Mouse (Mus musculus): ENCODE measurements around the gene Mad1l1.

The Mad1l1 gene

GRCm38 (mm10) chr5:140263754-140264749, 57.3 kb downstream of the Mad1l1 start:
- DNase-seq (ENCODE audit: low read depth, low spot score) = no peak

DNA sequence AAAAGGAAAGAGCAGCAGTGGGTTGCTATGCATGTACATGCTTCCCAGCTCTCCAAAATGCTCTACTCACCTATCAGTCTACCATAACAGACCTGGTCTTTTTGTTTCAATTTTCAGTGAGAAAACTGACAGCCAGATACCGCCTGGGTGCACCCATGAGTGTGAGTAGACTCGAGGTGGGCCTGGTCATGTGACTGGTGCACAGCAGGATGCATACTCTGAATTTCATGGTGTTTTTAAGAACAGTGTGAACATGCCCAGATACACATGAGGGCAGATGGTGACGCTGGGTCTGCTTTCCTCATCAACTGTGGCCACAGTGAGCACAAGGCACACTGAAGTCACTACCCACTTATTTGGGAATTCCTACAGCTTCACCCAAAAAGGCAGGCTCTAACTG, 59.0 kb downstream of the Mad1l1 start:
- no peak for DNase-seq (ENCODE audit: low read depth, low spot score)

DNA sequence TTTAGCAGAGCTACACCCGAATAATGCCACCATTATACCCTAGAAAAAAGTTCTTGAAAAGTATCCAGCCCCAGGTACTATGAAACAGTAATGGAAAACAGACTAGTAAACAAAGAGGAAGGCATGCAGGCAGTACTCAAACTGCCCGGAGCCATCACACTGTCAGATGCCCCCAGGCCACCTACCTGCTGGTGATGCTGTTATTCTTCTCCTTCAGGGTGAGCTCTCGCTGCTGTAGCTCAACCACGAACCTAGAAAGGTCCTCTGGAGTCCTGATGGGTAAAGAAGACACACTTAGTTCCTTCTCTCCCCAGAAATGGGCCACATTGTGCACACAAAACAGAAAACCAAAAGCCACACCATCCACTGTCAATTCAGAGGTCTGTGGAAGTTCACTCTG, 60.0 kb downstream of the Mad1l1 start:
- no peak for DNase-seq (ENCODE audit: low read depth, low spot score)

- DNase-seq (ENCODE audit: low read depth, low spot score) = no peak
Measured at GRCm38 (mm10) chr5:140258633-140259032, 62.7 kb downstream of the Mad1l1 start.

DNA sequence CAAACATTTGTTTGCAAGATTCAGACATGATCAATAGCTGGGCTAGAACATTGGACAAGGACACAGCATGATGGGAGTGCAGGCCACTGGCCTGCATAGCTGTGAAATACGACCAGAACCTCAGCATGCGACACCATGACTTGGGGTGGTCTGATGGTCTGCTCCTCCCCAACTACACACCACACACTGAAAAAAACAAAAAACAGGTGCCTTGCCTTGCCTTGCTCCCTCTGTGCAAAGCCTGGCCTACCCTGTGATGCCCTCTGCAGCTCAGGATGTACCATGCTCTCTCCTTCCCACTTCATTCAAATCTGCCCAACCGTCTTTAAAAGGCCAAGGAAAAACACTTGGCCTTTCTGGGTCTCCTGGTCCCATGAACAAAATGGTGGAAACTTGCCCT, 63.3 kb downstream of the Mad1l1 start:
- DNase-seq (ENCODE audit: low read depth, low spot score) = no peak

DNA sequence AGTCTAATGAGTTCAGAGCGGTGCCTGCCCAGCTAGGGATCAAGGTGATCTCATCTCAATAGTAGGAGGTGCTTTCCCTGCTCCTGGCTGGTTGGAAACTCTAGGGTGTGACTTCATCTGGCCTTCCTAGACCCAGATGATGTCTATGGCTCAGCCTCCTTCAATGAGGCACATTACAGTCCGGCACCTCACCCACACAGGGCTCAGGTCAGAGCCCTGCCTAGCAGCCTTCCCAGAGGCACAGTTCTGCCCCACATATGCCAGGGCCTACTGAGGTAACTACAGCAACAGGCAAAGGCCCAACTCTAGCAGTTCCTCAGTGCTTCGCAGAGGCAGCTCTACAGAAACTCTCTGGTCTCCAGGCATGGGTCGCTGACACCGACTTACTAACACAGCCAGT, 63.9 kb downstream of the Mad1l1 start:
- peak; percentile 20 for DNase-seq (ENCODE audit: low read depth, low spot score)

GRCm38 (mm10) chr5:140256685-140257084, 64.7 kb downstream of the Mad1l1 start:
- DNase-seq (ENCODE audit: low read depth, low spot score) = no peak

GRCm38 (mm10) chr5:140255265-140255664, 66.1 kb downstream of the Mad1l1 start:
- DNase-seq (ENCODE audit: low read depth, low spot score) = no peak

DNA sequence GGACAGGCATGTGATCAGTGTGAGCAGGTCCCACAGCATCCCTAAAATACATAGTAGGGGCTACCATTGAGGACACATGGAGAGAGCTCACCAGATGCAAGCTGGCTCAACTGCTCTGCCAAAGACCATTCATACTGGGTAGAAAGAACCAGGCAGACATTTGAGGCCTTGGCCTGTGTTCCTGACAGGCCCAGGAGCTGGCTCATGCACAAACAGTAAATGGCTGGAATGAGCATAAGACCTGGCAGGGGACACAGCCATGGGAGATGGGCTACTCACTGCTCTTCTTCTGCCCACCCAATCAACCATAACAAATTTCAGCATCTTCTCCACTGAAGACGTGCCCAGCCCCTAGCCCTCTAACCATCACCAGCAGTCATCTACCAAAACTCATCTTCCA, 66.7 kb downstream of the Mad1l1 start:
- DNase-seq (ENCODE audit: low read depth, low spot score) = no peak

- DNase-seq (ENCODE audit: low read depth, low spot score) = no peak
Measured at GRCm38 (mm10) chr5:140251989-140252388, 69.4 kb downstream of the Mad1l1 start.

GRCm38 (mm10) chr5:140250370-140250769, 71.0 kb downstream of the Mad1l1 start:
- DNase-seq (ENCODE audit: low read depth, low spot score) = no peak

GRCm38 (mm10) chr5:140249359-140250062, 71.8 kb downstream of the Mad1l1 start:
- DNase-seq (ENCODE audit: low read depth, low spot score) = no peak

DNA sequence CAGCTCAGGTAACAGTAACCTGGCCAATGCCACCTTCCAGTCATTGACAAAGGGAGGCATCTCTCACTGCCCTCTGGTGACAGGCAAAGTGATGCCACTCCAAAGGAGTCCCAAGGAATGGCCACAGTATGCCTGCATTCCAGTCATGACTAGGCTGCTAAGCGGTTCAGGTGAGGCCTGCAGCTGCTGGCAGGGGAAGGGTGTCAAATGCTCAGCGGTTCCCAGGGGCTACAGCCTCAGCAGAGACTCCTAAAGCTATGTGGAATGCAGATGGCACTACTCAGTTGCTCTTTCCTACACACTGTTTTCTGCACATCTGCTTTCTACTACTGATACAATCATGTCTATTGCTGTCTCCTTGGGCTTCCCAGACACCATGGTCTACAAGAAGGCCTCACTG, 73.3 kb downstream of the Mad1l1 start:
- DNase-seq (ENCODE audit: low read depth, low spot score) = no peak

DNA sequence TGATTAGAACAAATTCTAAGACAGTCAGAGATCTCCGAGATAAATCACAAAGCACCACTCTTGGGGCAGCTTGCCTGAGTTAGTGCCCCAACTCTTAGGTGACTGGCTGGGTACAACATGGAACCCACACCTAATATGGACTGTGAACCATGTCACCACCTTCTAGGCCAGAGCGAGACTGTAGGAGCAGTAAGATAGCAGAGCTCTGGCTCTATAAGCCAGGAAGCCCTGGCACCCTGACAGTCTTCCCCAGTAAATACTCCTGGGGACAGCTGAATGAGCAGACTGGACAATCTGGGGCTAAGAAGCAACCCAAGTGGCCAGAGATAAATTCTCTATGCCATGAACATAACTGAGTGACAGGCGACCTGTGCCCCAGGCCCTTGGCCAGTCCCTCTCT, 81.1 kb downstream of the Mad1l1 start:
- DNase-seq (ENCODE audit: low read depth, low spot score) = no peak

GRCm38 (mm10) chr5:140238880-140239279, 82.5 kb downstream of the Mad1l1 start:
- no peak for DNase-seq (ENCODE audit: low read depth, low spot score)

GRCm38 (mm10) chr5:140230818-140231217, 90.5 kb downstream of the Mad1l1 start:
- no peak for DNase-seq (ENCODE audit: low read depth, low spot score)

DNA sequence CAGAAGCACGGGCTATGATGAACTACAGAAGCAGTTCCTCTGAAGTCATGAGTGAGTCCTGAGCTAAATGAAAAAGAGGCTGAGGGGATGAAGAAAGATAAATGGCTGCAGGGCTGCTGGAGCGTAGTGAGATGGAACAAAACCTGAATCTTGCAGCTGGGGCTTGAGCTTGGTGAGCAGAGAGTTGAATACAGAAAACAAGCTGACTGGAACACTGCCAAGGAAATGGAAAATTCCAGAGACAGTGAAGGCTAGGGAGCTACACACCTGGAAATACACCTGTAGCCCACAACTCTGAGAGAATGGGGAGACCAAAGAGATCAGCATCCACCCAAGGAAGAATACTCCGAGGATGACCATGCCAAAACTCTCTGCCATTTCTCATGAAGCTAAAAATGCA, 93.0 kb downstream of the Mad1l1 start:
- DNase-seq (ENCODE audit: low read depth, low spot score) = no peak

- DNase-seq (ENCODE audit: low read depth, low spot score) = no peak
Measured at GRCm38 (mm10) chr5:140226871-140227270, 94.5 kb downstream of the Mad1l1 start.

GRCm38 (mm10) chr5:140225881-140226280, 95.5 kb downstream of the Mad1l1 start:
- no peak for DNase-seq (ENCODE audit: low read depth, low spot score)

DNA sequence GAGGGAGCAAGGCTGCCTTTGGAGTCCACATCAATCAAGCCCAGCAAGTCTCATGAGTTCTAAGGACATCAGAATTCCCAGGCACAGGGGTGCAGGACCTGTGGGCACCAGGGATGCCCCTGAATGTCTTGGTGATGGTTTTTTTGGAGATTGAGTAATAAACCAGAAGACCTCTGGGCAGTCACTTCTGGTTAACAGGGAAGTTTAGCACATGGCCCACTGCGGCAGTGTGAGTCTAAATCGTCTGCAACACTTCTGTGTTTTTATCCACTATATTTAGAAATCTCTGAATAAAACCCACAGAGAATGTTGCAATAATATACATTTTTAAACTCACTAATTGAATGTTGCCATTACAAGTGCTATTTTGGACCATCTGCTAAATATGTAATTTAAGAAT, 96.2 kb downstream of the Mad1l1 start:
- no peak for DNase-seq (ENCODE audit: low read depth, low spot score)

DNA sequence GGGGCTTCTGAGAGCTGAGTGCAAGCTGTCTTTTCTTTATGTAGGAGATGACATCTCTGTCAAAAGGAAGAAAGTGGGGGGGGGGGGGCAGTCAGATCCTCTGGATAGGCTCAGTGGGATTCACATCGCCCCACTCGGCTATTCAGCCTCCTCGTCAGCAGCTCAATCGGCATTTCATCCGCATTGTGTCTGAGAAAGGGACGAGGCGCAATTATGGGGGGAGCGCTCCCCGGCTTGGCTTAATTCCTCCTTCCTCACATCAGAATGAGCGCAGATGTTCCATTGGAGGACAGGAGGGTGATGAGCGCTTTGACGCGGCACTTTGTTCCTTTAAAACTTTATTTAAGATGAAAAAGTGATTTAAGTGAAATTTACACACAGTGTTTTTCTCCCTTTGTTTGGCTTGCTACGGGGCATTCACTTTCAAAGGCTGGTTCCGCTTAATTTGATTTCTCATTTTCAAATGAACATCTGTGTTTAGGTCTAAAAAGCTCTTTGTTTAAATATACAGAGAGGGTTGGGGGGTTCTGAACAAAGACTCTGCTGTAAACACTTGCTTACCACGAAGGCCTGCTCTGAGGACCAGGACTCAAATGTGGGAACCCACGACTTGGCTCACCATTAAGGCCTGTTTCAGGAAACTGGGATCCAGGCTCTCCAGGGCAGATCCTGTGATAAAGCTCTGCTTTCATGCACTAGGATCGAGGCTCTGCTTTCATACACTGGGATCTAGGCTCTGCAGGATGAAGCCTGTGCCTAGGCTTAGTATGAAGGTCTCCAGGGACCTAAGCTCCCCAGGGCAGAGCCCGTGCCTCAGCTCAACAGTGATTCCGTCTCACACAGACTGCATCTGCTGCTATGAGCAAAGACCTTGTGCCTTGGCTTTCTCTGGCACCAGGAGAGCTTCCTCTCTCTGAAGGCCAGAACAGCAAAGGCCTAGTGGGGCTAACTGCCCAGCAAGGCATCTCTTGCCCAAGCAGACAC, 98.0 kb downstream of the Mad1l1 start:
- no peak for DNase-seq (ENCODE audit: low read depth, low spot score)
